Mouse (Mus musculus) embryonic fibroblast, embryonic 13.5 days (primary cell): ENCODE data around the gene Prdx6b. TPM values are rescaled to one million over a fixed set of nuclear protein-coding genes. Genes with fewer than 3 reads are reported as not detected.

Experiments
- H3K27ac ChIP-seq: 2 replicates; pipeline ENCODE4 v1.5.1; 2012; ENCODE audit warnings: low read length, control low read depth, inconsistent platforms; ENCODE audit not compliant: insufficient read depth
- H3K4me1 ChIP-seq: 2 replicates; pipeline ENCODE4 v1.6.1; 2011; ENCODE audit warnings: low read length; ENCODE audit not compliant: control insufficient read depth, insufficient read depth
- H3K4me3 ChIP-seq: 2 replicates; pipeline ENCODE4 v1.5.1; 2011; ENCODE audit warnings: mild to moderate bottlenecking, control low read depth, low read length; ENCODE audit not compliant: insufficient read depth
- CTCF ChIP-seq: IDR thresholded peaks from 2 replicates; pipeline ENCODE4 v1.5.1; 2011; ENCODE audit warnings: mild to moderate bottlenecking, control low read depth, low read length, moderate library complexity, borderline replicate concordance; ENCODE audit not compliant: insufficient read depth
- POLR2A ChIP-seq: IDR thresholded peaks from 2 replicates; pipeline ENCODE4 v1.6.1; 2011; ENCODE audit warnings: low read depth, mild to moderate bottlenecking, control low read depth, low read length, moderate library complexity
- polyA plus RNA-seq: library from polyadenylated mRNA; stranded (reverse); fragments of >200 nt; gene quantifications from 2 replicates; pipeline ENCODE4 v1.2.4, GENCODE M21; 2011; ENCODE audit warnings: low read depth; ENCODE audit not compliant: missing spikeins, insufficient read length

The Prdx6b gene
- polyA plus RNA-seq, 1 experiment, result not detected

DNA sequence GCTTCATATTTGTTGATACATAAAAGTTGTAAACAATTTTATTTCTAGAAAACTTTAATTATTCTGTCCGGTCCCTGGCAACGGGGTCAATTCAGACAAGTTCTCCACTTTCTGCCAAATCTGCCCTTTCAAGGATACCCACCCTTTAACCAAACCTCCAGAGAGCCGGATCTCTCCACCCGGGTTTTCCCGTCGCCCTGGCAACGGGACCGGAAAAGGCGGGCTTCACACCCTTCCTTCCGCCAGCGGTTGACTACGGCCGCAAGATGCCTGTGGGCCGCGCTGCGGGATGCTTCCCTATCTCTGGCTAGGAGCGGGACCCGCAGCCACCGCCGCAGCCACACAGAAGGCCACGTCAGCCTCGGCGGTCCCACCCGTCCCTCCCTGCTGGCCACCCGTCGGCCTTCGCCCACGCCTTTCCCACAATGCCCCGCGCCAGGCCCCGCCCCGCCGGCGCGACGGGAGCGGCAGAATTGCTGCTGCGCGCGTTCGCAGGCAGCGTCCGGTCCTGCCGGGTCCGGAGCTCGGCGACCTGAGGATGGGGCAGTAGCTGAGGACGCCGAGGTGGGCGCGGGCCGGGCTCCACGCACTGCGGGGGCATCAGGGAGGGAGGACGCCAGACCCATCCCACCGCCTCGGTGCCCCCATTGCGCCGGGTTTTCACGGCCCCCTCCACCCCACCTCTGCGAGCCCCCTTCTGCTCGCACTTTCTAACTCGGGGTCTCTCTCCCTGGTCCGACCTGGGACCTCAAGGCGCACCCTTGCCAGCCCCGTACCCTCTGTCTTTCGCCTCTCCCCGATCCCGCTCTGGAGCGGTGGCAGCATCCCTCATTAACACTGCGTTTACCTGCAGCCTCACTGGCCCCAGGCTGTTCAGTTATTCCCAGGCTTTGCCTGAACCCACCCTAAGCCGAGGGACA, 23.2 kb downstream of the Prdx6b start, which contains the start of gene Dnajc10:
TSS of gene Dnajc10 (plus strand) at position 225 of the 920 bp plus-strand sequence.
- Histone ChIP-seq H3K4me1 (no peaks in the 10 kb centered on the region), H3K4me3 (peak within 1 kb of the TSS; percentile 97), H3K27ac (peak within 1 kb of the TSS; percentile 68)
- no peak for TF ChIP-seq CTCF
- peak; percentile 96 for TF ChIP-seq POLR2A

GRCm38 (mm10) chr2:80322878-80323277, 30.6 kb downstream of the Prdx6b start:
- H3K4me1 ChIP-seq, result no peaks in the 10 kb centered on the region
- no peak overlapping the region for H3K27ac ChIP-seq
- no peak overlapping the region for H3K4me3 ChIP-seq
- TF ChIP-seq POLR2A, result no peak
- no peak for TF ChIP-seq CTCF

DNA sequence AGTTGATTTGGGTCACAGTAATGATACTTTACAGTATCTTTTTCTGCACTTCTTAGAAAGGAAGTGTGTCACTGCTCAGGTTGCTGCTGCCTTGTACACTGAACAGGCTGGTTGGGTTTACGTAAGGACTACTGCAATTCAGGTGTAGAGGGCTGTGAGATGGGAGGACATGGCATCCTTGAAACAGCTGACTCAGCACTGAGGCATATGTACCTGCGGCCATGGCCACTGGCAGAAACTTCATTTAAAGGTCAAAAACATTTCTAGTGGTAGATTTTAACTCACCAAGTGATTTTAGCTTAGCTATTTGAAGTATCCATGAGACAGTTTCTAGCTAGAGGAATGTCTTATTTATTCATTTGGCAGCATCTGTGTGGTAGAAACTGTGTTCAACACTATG, 33.5 kb downstream of the Prdx6b start:
- Histone ChIP-seq H3K4me1 (no peaks in the 10 kb centered on the region), H3K4me3 (no peak overlapping the region), H3K27ac (no peak overlapping the region)
- TF ChIP-seq CTCF, result no peak
- no peak for TF ChIP-seq POLR2A

DNA sequence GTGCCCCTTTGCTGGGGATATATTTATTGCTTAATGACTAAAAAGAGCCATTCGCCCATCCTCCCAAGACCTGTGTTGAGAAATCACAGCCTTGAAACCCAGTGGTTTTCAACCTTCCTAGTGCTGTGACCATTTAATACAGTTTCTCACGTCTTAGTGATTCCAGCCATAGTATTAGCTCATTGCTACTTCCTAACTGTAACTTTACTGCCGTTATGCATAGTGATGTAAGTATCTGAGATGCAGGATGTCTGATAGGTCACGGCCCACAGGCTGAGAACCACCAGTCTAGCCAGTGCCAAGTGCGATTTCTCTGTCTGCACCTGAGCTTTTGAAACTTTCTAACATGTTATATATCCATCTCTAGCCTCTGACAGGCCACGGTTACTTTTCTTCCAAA, 35.0 kb downstream of the Prdx6b start:
- Histone ChIP-seq H3K4me1 (no peaks in the 10 kb centered on the region), H3K4me3 (no peak overlapping the region), H3K27ac (no peak overlapping the region)
- no peak for TF ChIP-seq POLR2A

GRCm38 (mm10) chr2:80328961-80329653, 36.8 kb downstream of the Prdx6b start:
- TF ChIP-seq CTCF, result no peak
- TF ChIP-seq POLR2A, result no peak
- no peak overlapping the region for H3K27ac ChIP-seq

GRCm38 (mm10) chr2:80340537-80340936, 48.3 kb downstream of the Prdx6b start:
- Histone ChIP-seq H3K27ac (no peak overlapping the region), H3K4me1 (no peaks in the 10 kb centered on the region), H3K4me3 (no peak overlapping the region)
- no peak for TF ChIP-seq POLR2A
- TF ChIP-seq CTCF, result no peak

More at GRCm38 (mm10) chr2:80328961-80329653, 36.8 kb downstream of the Prdx6b start:
- no peaks in the 10 kb centered on the region for H3K4me1 ChIP-seq
- H3K4me3 ChIP-seq, result no peak overlapping the region

Other genes with a start within 250 kb of the Prdx6b start
- 18.6 and 19.9 TPM in 2 replicates for gene Pde1a, start 163.0 kb upstream of the Prdx6b start, polyA plus RNA-seq
- gene Dnajc10, start 23.0 kb downstream of the Prdx6b start, polyA plus RNA-seq, result 132 and 136 TPM in 2 replicates
- 2.3 and 3.8 TPM in 2 replicates for gene Frzb, start 155.2 kb downstream of the Prdx6b start, polyA plus RNA-seq